Mouse (Mus musculus) macrophage (primary cell): ENCODE results near the gene Serpinb12. TPM values are rescaled to one million over a fixed set of nuclear protein-coding genes. Genes with fewer than 3 reads are reported as not detected.

ENCODE experiments used
- polyA plus RNA-seq: library from polyadenylated mRNA; stranded (reverse); fragments of 250-400 nt; gene quantifications from 3 replicates; pipeline ENCODE4 v1.2.4, GENCODE M21; 2018; ENCODE audit warnings: inconsistent platforms

Serpinb12 gene
- polyA plus RNA-seq, 1 experiment from 2014 or later: 0.10 TPM

Other genes with a start within 250 kb of the Serpinb12 start
- 1.2 to 8.2 TPM (median 3.0 TPM) in 3 replicates for gene Bcl2, start 220.2 kb upstream of the Serpinb12 start, polyA plus RNA-seq
- gene Kdsr, start 174.7 kb upstream of the Serpinb12 start, polyA plus RNA-seq: 2.6 to 3.9 TPM (median 3.1 TPM) in 3 replicates
- gene Vps4b, start 137.7 kb upstream of the Serpinb12 start, polyA plus RNA-seq: 90.5 to 143 TPM (median 103 TPM) in 3 replicates
- not detected in 3 replicates for gene Serpinb5, start 73.3 kb upstream of the Serpinb12 start, polyA plus RNA-seq
- gene Serpinb13, start 46.5 kb downstream of the Serpinb12 start, polyA plus RNA-seq: not detected in 3 replicates
- not detected in 3 replicates for gene Serpinb3a, start 117.9 kb downstream of the Serpinb12 start, polyA plus RNA-seq
- gene Serpinb3d, start 149.1 kb downstream of the Serpinb12 start, polyA plus RNA-seq: not detected in 3 replicates